Mouse (Mus musculus): ENCODE results near the gene Aagab.
A peak's percentile ranks its signal among the peaks of the same experiment; 100 is the strongest.

The Aagab gene

DNA sequence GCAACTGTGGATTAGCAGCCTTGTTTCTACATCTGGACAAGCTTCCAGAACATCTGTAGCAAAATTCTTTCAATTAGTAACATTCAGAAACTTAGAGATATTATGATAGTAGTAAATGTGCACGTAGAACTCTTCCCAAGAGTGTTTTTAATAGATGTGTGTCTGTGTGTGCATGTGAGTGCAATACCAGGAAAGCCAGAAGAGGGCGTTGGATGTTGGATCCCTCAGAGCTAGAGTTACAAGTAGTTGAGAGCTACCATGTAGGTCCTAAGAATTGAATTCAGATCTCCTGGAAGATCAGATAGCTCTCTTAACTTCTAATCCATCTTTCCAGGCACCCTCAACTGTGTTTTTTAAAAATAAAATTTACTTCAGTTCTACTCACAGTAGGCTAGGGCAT, 4.1 kb downstream of the Aagab start:
- DNase-seq (ENCODE audit: low spot score in 2 of 2): no peak

DNA sequence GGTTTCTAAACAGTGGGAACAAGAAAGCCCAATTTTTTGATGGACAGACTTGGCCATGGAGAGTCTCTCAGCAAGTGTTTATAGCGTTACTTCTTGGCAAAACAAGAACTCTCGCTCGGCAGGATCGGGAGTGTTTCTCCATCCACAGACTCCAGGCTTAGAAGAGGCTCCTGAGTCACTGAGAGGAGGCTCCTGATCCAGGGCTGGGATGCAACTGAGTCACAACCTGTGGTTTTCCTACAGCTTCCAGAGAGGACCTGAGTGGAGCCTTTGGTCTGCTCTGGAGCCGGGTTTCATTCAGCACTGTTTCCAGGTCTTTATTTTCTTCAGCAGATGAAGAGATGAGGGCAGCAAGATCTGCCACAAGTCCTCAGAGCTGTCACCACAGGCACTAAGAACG, 5.5 kb downstream of the Aagab start:
- DNase-seq (ENCODE audit: low spot score in 2 of 2): no peak

DNA sequence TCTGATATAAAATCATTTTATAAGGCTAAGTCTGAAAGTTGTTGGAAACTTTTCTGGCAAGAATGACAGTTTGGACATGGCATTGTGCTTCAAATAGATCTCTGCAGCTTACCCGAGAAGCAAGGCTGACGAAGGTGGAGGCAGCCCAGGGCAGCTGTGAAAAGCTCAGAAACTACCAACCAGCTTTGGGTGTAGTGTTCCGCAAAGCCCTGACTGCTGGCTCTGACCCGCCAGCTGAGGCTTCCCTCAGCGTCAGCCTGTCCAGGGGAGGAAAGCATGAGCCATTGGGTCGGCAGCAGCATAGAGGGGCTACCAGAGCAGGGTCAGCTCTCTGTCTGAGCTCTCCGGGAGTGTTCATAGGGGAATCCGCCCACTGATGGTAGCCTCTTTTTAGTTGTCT, 6.8 kb downstream of the Aagab start:
- no peak for DNase-seq (ENCODE audit: low spot score in 2 of 2)

DNA sequence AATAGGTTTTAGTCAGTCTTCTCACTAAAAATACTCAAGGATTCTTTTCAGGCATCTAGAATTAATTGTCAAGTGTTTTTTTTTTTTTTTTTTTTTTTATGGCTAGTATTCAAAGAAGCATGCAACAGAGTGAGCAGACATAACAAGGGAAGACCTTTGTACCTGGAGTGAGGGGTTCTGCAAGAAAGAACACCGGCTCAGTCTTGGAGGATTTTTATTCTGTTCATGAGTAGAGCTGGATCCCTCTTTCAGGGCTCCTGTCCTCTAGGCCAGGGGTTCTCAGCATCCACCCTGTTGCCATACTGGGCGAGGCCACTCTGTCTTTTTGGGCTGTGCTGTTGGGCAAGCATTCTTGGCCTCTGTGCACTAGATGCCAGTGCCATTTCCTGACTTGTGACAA, 7.3 kb downstream of the Aagab start:
- DNase-seq (ENCODE audit: low spot score in 2 of 2): no peak

DNA sequence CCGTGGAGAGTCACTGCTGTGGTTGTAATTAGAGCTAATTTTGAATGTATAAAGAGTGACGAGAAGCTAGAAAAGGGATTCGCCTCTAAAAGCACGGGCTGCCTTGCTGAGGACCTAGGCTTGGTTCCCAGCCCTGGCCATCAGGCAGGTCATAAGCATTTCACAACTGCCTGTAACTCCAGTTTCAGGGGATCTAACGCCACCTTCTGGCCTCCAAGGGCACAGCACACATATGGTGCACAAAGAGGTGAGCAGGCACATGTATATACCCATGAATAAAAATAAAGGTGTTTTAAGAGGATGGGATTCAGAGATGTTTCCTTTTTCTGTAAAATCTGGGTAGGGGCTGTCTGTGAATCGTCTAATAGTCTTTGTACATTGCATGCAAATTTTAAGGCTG, 7.8 kb downstream of the Aagab start:
- DNase-seq (ENCODE audit: low spot score in 2 of 2): no peak

DNA sequence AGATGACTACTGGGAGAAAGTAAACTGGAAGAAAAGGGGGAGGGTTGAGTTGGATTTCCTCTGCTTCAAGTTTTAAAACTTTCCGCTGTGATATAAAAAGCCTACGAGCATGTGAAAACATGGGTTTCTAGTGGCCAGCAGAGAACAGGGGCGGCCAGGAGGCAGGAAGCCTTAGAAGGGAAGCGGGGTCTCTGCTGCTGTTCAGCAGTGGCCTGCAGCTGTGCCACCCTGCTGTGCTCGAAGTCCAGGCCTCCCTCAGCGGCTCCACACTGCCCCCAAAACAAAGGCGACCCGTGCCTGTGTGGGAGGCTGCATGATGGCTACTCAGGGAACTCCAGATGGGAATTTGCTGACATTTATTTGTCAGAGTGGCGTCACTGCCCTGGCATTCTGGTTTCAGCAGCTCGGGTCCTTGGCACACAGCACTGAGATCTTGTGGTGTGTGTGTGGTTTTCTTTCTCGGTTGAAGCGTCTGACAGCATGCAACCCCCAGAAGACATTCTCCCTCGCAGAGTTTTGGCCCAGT, 8.4 kb downstream of the Aagab start:
- no peak for DNase-seq (ENCODE audit: low spot score in 2 of 2)

DNA sequence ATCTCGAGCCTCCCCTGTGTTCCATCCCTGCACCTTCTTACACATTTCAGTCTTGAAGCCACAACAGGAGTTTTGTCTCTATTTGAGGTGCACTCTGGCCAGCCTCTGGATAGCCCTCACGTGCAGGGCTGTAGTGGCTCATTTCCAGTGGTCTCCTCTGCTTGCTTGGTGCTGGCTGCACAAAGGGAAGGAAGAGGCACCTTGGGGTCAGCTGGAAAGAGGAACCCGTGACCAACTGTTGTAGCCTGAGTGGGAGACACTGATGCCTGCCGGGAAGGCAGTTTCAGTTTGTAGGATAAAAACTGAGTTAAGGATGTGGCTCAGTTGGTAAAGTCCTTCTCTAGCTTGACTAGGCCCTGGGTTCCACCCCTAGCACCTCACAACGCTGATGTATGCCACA, 9.5 kb downstream of the Aagab start:
- no peak for DNase-seq (ENCODE audit: low spot score in 2 of 2)

DNA sequence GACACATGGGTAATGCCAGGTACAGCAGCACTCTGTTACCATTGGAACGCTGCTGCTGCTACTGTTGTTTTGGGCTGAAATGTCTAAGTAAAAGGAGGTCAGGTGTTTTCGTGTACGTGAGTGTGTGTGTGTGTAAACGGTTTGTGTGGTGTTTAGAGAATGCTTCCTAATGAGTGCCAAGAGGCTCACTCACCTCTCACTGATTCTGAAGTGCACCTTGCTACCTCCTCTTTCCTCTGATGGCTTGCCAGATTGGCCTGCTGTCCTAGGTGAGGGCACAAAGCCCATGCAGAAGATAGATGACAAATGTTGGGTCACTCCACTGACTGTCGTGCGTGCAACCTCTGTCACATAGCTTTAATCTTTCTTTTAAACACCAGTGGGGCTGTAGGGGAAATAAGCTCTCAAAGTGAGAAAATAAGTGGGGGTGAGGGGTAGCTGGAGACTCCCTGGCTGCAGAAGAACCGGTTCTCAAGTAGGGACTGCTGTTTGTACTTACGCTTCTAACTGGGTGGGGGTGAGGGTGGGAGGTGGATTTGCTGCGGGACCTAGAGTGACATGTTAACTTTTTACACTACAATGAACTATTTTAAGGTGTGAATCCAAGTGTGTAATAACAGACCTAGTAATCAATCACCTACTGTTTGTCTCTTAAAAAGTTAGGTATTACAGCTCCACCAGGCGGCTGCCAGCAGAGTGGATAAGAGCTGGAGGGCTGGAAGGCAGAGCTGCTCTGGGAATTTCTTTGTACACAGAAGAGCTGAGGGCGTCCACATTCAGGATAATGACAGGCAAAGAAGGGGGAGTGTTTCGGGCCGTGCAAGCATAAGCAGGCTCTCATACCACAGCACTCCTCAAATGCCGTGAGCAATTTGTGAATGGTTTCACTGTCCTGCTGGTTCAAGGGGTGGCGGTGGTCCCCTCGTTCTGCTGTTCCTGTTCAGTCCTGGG, 10.4 kb downstream of the Aagab start:
- no peak for DNase-seq (ENCODE audit: low spot score in 2 of 2)

DNA sequence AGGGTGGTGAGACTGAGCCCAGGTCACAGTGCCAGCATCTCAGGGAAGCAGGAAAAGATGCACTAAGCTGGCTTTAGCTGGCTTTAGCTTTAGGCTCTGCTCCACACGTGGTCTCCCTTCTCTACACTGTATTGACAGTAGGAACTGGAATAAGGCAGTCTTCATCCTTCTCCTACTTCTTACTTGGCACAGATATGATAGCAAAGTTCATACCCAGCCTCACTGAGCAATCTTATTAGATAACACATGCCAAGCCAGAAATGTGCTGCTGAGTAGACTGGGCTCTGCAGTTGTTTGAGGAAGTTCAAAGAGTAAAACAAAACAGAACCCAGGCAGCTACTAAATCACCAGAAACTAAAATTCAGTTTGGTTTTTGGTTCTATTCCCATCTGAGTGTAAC, 11.1 kb downstream of the Aagab start:
- DNase-seq (ENCODE audit: low spot score in 2 of 2): no peak

DNA sequence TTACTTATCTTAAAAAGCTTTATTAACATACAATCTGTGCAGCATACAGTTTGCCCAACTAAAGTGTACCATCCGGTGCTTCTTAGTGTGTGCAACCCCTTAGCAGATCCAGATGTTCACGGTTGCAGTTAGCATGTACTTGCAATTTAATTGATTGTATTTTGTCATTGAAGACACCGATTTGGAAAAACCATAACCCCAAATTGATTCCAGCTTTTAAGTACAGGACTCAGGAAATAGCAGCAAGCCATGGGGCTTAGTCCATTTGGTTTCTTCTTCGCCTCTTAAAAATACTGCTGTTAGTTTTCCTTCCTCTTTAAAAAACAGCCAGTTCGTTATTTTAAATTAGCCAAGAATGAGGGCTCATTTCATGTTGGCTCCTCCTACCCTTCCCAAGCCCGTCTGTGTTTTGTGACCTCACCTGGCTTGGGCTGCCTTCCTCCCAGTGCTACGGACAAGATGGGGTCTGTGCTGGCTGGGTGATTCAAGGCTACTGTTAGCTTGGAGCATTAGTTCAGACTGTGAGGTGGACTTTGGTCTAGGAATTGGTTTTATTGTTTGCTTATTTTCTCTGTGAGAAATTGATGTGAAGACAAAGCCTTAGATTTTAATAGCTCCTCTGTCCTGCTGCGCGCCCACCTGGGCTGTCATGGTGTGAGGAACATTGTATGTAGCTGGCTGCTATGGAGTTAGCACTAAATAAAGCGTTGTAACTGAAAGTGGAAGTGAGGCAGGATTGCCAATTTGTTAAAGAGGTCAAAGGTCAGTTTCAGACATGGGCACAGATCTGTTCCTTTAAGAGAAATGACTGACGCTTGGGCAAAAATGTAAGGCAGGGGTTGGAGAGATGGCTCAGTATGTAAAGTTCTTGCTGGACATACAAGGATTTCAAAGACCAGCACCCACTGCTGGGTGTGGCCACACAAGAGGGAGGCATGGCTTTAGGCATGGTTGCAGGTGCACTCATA, 11.8 kb downstream of the Aagab start:
- no peak for DNase-seq (ENCODE audit: low spot score in 2 of 2)

DNA sequence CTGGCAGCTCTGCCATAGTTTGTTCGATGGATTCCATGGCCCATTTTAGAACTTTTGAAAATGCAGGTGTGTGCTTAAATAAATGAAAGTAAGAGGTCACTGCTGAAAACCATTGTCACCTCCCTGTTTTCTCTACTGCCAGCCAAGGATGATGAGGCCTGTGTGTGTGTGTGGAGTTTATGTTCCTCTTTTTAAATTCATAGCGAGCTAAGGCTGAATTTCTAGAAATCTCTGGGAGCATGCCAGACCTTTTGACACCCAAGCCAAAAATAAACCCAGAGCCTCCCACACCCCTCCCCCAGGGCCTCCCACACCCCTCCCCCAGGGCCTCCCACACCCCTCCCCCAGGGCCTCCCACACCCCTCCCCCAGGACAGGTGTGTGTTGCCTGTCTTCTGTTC, 15.5 kb downstream of the Aagab start:
- DNase-seq (ENCODE audit: low spot score in 2 of 2): no peak

DNA sequence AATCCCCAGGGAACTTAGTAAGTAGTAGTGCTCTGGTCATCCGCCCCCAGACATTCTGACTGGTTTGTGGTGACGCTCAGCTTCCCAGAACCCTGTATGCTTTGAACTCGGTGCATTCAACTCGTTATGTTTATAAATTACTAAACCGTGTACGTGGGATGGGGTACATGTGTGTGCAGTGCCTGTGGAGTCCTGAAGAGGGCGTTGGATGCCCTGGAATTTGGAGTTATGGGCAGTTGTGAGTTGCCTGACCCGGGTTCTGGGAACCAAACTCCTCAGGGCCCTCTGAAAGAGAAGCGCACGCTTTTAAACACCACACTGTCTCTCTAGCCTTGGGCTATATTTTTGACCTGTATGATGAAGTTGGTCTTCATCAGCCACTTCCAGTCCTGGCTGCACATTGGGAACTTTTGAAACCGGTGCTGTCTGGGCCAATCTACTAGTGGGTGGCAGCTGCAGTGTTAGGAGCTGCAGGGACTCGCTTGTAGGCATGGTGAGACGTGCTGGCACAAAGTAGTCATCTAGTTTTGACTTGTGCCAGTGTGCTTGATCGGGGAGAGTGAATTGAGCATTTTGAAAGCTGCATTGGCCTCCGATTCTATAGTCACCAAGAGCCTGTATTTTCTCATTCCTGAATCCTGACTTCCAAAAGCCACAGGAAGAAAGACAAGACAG, 21.6 kb downstream of the Aagab start:
- DNase-seq (ENCODE audit: low spot score in 2 of 2): no peak

DNA sequence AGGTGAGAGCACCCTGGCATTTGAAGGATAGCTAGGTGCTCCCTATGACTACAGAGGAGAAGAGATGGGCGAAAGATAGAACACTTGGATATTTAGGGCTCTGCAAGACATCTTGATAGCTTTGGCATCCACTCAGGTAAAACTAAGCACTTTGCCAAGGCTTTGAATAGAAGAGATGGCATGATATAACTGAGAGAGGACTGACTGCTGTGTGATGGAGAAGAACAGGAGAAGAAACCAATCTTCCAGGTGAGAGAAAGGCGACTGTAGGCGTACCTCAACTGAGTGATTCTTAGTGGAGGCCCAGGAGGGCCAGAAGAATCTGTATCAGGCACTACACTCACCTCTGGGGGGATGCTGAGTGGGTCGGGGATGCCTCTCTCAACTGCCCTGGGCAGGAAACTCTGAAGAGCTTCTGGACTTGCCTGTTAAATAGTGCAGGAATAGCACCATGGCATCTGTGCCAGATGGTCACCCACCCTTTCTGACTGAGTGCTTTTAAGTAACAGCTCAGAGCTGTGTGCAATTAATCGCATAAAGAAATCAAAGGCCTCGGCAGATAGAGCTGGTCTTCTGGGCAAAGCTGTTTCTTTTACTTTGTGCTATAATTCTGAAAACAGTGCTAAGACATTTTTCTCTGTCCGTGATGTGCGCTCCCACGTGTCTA, 22.8 kb downstream of the Aagab start:
- DNase-seq (ENCODE audit: low spot score in 2 of 2): no peak

DNA sequence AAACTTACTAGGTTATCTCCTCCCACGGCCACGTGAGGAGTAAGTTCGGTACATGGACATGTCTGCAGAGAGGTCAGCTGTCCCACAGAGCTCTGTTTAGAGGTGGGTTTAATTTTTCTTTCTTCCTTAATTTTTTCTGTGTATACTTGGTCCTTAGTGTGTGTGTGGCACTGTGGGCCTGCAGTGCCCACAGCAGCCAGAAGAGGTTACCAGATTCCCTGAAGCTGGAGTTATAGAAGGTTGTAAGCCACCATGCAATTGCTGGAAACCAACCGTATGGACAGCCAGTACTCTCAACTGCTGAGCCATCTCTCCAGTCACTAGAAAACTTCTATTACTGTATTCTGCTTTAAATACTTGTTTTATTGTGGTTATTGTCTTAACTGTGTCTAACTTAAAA, 29.6 kb downstream of the Aagab start:
- DNase-seq (ENCODE audit: low spot score in 2 of 2): no peak

DNA sequence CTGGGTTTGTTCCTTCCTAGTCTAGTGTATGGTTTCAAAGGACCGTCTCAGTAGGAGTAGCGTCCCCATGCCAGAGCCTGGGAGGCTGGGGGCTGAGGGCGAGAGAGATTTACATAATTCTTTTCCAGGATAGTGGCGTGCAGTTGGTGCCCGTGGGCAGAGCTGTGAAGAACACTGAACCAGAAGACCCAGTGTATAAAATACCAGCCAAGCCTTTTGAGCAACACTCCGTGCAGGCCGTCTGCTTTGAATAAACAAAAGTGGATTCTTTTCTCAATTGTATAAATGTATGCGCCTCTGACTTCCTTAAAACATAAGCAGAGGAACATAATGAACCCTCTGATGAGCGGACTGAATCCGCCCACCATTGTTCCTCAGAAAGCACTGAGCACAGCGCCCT, 30.5 kb downstream of the Aagab start:
- DNase-seq (ENCODE audit: low spot score in 2 of 2): peak; percentile 74 to 79

DNA sequence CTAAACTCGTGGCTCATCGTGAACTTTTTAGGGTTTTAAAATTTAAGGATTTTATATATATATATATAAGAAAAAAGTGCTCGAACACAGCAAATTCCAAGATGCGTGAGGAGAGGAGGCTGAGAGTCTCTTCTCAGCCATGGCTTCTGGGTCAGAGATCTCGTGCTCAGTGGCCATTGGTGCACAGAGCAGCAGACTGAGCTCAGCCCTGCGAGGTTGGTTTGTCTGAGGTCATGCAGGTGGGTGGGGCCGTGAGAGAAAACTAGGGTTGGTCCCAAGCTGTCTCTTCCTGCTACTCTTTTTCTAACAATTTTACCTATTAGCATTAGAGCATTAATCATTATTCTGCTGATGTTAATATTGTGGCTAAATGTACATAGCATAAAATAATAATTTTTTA, 30.9 kb downstream of the Aagab start:
- no peak for DNase-seq (ENCODE audit: low spot score in 2 of 2)

DNA sequence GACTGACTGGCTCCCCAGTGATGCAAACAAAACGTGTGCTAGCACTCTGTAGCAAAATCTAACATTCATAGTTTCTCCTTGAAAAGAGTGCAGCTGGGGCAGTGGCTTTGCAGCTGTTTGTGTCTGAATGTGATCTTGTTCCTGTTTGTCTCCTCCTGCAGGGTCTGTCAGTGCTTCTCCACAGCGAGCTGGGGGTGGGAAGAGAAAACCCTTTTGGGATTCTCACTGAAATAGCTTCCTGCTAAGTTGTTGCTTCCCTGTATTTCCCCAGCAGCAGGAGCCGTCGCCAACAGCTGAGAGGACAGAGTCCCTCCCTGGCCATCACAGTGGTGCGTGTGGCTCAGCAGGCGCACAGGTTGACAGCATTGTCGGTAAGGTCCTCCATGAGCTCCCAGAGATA, 33.7 kb downstream of the Aagab start:
- DNase-seq (ENCODE audit: low spot score in 2 of 2): no peak

DNA sequence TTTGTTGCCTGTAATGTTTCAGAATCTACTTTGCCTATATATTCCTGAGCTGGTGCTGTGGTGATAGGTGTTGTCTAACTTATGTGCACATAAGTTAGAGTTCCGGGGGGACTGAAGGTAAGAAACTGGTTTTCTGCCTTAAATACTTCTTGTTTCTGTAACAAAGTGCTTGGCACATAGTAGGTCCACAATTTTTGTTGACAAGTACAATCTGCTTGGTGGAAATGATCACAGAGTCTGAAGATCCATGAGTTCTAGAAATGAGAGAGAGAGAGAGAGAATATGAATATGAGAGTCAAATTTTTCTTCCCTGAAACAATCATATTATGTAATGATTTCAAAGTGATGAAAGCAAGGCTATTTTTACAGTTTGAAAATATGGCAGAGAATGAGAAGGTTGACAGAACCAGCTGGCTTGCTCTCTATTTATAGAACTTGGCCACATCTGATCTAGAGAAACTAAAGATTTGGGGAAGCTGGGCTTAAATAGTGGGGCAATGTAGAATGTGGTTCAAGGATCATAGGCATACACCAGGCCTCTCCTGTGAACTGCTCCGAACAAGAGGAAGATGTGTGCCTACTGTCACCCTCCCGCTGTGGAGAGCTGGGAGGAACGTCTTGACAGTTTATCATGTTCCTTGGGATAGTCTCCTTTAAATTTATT, 39.7 kb downstream of the Aagab start:
- DNase-seq (ENCODE audit: low spot score in 2 of 2): no peak

DNA sequence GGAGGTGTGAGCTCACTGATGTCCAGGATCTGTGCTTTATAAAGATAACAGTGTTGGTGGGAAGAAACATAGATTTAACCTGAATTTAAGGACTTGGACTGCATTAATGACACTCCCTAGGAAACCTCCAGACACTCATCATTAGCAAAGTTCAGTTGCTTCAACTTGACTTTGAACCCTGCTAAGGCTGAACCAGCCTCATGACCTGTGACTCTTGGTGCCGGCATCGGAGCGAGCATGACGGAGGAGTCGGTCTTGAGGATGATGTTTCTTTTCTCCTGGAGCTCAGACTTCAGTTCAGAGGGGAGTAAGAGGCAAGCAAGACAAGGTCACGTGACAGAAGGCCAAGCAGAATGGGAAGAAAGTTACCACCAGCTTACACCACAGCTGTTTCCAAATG, 41.6 kb downstream of the Aagab start:
- DNase-seq (ENCODE audit: low spot score in 2 of 2): no peak

DNA sequence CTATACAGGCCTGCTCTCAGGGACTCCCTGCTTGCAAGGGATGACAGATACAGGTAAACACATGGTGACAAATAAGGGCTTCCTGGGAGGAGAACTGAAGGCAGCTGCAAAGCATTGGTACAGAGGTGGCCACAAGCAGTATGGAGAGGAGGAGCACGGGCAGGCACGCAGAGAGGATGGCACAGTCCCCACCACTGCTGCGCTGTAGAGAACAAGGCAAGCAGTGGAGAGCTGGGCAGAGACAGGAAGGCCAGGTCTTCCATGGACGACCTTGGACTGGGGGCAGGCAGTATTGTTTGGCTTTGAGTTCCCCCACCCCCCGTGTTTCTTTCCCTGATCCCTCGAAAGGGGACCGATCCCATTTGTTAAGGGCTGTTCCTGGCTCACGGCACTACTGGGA, 42.6 kb downstream of the Aagab start:
- no peak for DNase-seq (ENCODE audit: low spot score in 2 of 2)
